Mouse (Mus musculus) liver, embryonic 12.5 days (tissue): ENCODE data around the gene Fam129c. TPM values are rescaled to one million over a fixed set of nuclear protein-coding genes. Genes with fewer than 3 reads are reported as not detected.
A peak's percentile ranks its signal among the peaks of the same experiment; 100 is the strongest.

ENCODE experiments used
- ATAC-seq: fragments of 200-750 bp; cut with Nextera tagmentation; 2 replicates; pipeline ENCODE4 v1.8.0; 2017; ENCODE audit warnings: moderate number of reproducible peaks, mild to moderate bottlenecking, moderate library complexity
- H3K27ac ChIP-seq: fragments of 300-500 bp; sonication (generic); 2 replicates; pipeline ENCODE4 v1.5.1; 2016; ENCODE audit warnings: mild to moderate bottlenecking
- H3K27me3 ChIP-seq: fragments of 300-500 bp; sonication (generic); replicated peaks from 2 replicates; pipeline ENCODE4 v1.6.1; 2016; ENCODE audit warnings: mild to moderate bottlenecking, moderate library complexity
- H3K36me3 ChIP-seq: fragments of 300-500 bp; sonication (generic); 2 replicates; pipeline ENCODE4 v1.6.1; 2016; ENCODE audit warnings: mild to moderate bottlenecking, moderate library complexity
- H3K4me1 ChIP-seq: fragments of 300-500 bp; sonication (generic); 2 replicates; pipeline ENCODE4 v1.6.1; 2016
- H3K4me2 ChIP-seq: fragments of 300-500 bp; sonication (generic); 2 replicates; pipeline ENCODE4 v1.6.1; 2016; ENCODE audit warnings: mild to moderate bottlenecking, moderate library complexity
- H3K4me3 ChIP-seq: fragments of 300-500 bp; sonication (generic); 2 replicates; pipeline ENCODE4 v1.5.1; 2016; ENCODE audit warnings: mild to moderate bottlenecking, moderate library complexity
- H3K9ac ChIP-seq: fragments of 300-500 bp; sonication (generic); 2 replicates; pipeline ENCODE4 v1.6.1; 2016; ENCODE audit warnings: mild to moderate bottlenecking, moderate library complexity
- H3K9me3 ChIP-seq: fragments of 300-500 bp; sonication (generic); replicated peaks from 2 replicates; pipeline ENCODE4 v1.6.1; 2016; ENCODE audit warnings: mild to moderate bottlenecking, moderate library complexity
- WGBS: fragments of 180-500 bp; shearing (Covaris S2); methylation state at CpG from one replicate; pipeline ENCODE4 v1.1.7; 2016; ENCODE audit not compliant: insufficient replicate concordance; 5-methylcytosine and 5-hydroxymethylcytosine counted together
- polyA plus RNA-seq: library from polyadenylated mRNA; unstranded; fragments of >200 nt; fragmentation: Nextera tagmentation; extraction: Ambion mirVana; gene quantifications from 2 replicates; pipeline ENCODE4 v1.2.1, GENCODE M21; 2016

Gene Fam129c
- polyA plus RNA-seq, 1 experiment from 2014 or later = 1.3 TPM

GRCm38 (mm10) chr8:71595862-71596261, 1.6 kb upstream of the Fam129c start:
- H3K27ac ChIP-seq = no peak overlapping the region
- H3K27me3 ChIP-seq = peaks cover 17% of the 10 kb centered on the region

DNA sequence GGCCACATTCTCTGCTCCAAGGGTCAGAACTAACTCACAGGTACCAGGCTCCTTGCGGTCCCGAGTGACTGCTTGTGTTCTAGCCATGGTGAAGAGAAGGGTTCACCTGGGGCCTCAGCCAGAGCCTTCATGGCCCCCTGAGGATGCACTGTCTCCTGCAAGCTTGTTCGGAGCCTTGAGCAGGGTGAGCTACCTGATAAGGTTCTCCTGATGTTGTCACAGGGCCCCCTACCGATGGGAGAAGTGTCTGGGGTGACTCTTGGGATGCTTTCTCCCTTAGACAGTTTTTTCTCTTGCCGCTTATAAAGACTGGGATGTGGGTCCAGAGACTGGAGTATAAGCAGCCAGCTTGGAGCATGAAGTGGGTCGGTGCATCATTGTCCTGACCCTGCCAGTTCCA, 1.1 kb upstream of the Fam129c start:
- 48% methylated on average over 6 of the region's 6 CpGs for WGBS
- H3K9ac ChIP-seq = no peak overlapping the region
- H3K4me1 ChIP-seq = peaks cover 44% of the 10 kb centered on the region
- H3K36me3 ChIP-seq = peaks cover 16% of the 10 kb centered on the region
- no peak overlapping the region for H3K4me2 ChIP-seq
- H3K9me3 ChIP-seq = no peaks in the 10 kb centered on the region
- no peak overlapping the region for H3K27ac ChIP-seq
- no peak for ATAC-seq
- H3K4me3 ChIP-seq = no peak overlapping the region
- peaks cover 22% of the 10 kb centered on the region for H3K27me3 ChIP-seq

More at GRCm38 (mm10) chr8:71595862-71596261, 1.6 kb upstream of the Fam129c start:
- peaks cover 49% of the 10 kb centered on the region for H3K4me1 ChIP-seq
- 8% methylated on average over 27 of the region's 27 CpGs for WGBS
- H3K4me2 ChIP-seq = peak overlapping the region; percentile 23
- H3K9me3 ChIP-seq = no peaks in the 10 kb centered on the region
- ATAC-seq = peak; percentile 2; the same call in 1 of the 2 replicates
- no peak overlapping the region for H3K4me3 ChIP-seq
- H3K36me3 ChIP-seq = peaks cover 16% of the 10 kb centered on the region
- H3K9ac ChIP-seq = no peak overlapping the region

GRCm38 (mm10) chr8:71596798-71597197, 650 bp upstream of the Fam129c start:
- Histone ChIP-seq H3K27me3 (peaks cover 26% of the 10 kb centered on the region), H3K36me3 (peaks cover 16% of the 10 kb centered on the region), H3K27ac (no peak overlapping the region), H3K4me3 (no peak overlapping the region), H3K4me1 (peaks cover 41% of the 10 kb centered on the region), H3K4me2 (no peak overlapping the region), H3K9ac (no peak overlapping the region), H3K9me3 (no peaks in the 10 kb centered on the region)
- ATAC-seq = no peak
- 63% methylated on average over 4 of the region's 4 CpGs for WGBS

DNA sequence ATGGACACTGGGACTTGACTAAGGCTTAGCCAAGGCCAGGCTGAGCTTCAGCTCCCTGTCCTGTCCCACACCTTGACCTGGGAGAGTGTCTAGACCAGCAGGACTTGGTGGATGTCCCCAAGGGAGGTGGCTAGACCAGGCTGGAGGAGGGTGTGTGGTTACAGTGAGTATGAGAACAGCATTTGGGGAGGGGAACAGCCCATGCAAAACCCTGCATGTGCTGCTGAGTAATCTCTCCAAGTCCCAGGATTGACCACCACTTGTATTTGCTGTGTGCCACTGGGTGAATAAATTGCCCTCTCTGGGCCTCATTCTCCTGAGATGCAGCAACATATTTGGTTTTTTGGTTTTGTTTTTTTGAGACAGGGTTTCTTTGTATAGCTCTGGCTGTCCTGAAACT, 927 bp downstream of the Fam129c start:
- no peak overlapping the region for H3K9ac ChIP-seq
- H3K9me3 ChIP-seq = no peaks in the 10 kb centered on the region
- no peak overlapping the region for H3K27ac ChIP-seq
- H3K36me3 ChIP-seq = peaks cover 16% of the 10 kb centered on the region
- H3K27me3 ChIP-seq = peaks cover 42% of the 10 kb centered on the region
- ATAC-seq = no peak
- H3K4me1 ChIP-seq = peaks cover 47% of the 10 kb centered on the region
- H3K4me2 ChIP-seq = no peak overlapping the region
- H3K4me3 ChIP-seq = no peak overlapping the region

- Histone ChIP-seq H3K27ac (no peak overlapping the region), H3K36me3 (peaks cover 15% of the 10 kb centered on the region), H3K4me2 (no peak overlapping the region), H3K27me3 (peaks cover 47% of the 10 kb centered on the region), H3K4me3 (no peak overlapping the region), H3K9me3 (no peaks in the 10 kb centered on the region), H3K4me1 (peaks cover 43% of the 10 kb centered on the region), H3K9ac (no peak overlapping the region)
- no peak for ATAC-seq
- WGBS = 69% methylated on average over 5 of the region's 5 CpGs
Observed at GRCm38 (mm10) chr8:71598841-71599240, 1.4 kb downstream of the Fam129c start.

DNA sequence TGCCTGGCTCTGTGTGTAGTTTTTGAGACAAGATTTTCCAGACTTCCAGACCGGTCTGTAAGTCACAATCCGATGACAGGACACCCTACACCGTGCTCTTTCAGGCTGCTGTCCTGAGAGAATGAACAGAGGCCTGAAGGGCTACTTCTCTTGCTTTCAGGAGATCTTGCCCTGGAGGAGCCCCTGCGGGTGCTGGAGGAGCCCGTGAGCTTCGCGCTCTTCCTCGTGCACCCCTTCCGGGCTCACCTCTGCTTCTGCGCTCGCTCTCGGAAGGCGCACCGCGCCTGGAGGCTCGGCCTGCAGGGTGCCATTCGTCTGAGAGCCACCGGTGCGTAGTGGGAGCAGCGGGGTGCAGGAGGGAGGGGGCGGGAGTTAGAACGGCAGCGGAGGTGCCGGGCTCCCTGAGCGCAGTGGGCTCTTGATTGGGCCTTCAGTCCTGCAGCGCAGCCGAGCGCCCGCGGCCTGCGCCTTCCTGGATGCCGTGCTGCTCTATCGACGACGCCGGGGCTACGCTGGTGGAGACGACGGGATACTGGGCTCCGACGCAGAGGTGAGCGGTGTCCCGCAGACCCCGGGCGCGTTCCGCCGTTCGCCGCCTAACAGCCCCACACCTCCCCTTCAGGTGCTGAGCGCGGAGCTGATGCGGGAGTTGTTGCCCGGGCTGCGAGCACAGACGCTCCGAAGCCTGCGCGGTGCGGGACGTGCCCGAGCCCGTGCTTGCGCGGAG, 4.7 kb downstream of the Fam129c start:
- Histone ChIP-seq H3K4me3 (peak overlapping the region; percentile 33), H3K4me1 (peaks cover 21% of the 10 kb centered on the region), H3K27ac (no peak overlapping the region), H3K4me2 (peak overlapping the region; percentile 58), H3K27me3 (peaks cover 60% of the 10 kb centered on the region), H3K9ac (no peak overlapping the region), H3K36me3 (peaks cover 2% of the 10 kb centered on the region; the same call in 1 of the 2 replicates), H3K9me3 (no peaks in the 10 kb centered on the region)
- no peak for ATAC-seq
- WGBS = 4% methylated on average over 65 of the region's 65 CpGs

GRCm38 (mm10) chr8:71602666-71603334, 5.4 kb downstream of the Fam129c start:
- Histone ChIP-seq H3K4me1 (peaks cover 20% of the 10 kb centered on the region), H3K9ac (no peak overlapping the region), H3K9me3 (no peaks in the 10 kb centered on the region), H3K27me3 (peaks cover 57% of the 10 kb centered on the region), H3K36me3 (peaks cover 2% of the 10 kb centered on the region; the same call in 1 of the 2 replicates), H3K27ac (no peak overlapping the region), H3K4me3 (peak overlapping the region; percentile 33), H3K4me2 (peak overlapping the region; percentile 58)
- 6% methylated on average over 32 of the region's 32 CpGs for WGBS
- ATAC-seq = peak; percentile 33; the same call in 1 of the 2 replicates

GRCm38 (mm10) chr8:71604021-71604420, 6.6 kb downstream of the Fam129c start:
- H3K4me2 ChIP-seq = no peak overlapping the region
- no peak for ATAC-seq
- H3K4me1 ChIP-seq = peaks cover 21% of the 10 kb centered on the region
- H3K9ac ChIP-seq = no peak overlapping the region
- peaks cover 57% of the 10 kb centered on the region for H3K27me3 ChIP-seq
- WGBS = 63% methylated on average over 7 of the region's 7 CpGs
- peaks cover 2% of the 10 kb centered on the region; the same call in 1 of the 2 replicates for H3K36me3 ChIP-seq
- H3K4me3 ChIP-seq = no peak overlapping the region
- H3K9me3 ChIP-seq = no peaks in the 10 kb centered on the region
- H3K27ac ChIP-seq = no peak overlapping the region

DNA sequence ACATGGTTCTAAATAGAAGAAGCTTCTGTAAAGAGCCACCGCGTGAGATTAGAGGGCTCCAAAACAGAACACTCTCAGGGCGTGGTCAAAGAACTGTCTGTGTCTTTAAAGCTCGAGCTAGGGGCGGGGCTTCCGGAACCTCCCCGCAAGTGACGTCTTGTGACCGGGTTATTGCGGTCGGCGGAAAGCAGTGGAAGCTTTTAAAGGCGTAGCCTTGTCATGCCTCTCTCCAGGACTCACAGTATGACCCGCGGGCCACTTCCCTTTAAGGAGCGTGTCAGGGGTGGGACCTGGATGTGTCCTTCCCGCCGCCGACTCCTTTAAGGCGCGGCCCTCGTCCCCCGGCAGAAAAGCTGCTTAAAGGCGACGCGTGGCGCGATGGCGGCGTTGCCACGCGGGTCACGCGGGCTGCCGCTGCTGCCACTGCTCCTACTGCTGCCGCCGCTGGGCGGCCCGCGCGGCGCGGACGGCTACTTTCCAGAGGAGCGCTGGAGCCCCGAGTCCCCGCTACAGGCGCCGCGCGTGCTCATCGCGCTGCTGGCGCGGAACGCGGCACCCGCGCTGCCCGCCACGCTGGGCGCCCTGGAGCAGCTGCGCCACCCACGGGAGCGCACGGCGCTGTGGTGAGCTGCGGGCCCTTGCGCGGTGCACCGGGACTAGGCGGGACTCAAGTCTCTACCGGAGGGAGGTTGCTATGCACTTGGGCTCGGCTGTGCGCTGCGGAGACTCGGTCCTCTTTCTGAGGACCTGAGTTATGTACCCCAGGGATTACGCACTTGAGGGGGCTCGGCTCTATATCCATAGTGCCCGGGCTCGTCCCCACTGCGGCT, 13.6 kb downstream of the Fam129c start, which contains the start of gene Colgalt1:
Gene Colgalt1 (plus strand): TSS at position 177 of the 830 bp plus-strand sequence.
- H3K36me3 ChIP-seq = peaks cover 36% of the 10 kb centered on the region
- ATAC-seq = peak; percentile 99
- peak within 1 kb of the TSS; percentile 88 for H3K27ac ChIP-seq
- peak within 1 kb of the TSS; percentile 89 for H3K4me3 ChIP-seq
- under 1% methylated on average over 77 of the region's 82 CpGs for WGBS
- no peaks in the 10 kb centered on the region for H3K9me3 ChIP-seq
- H3K4me2 ChIP-seq = peak within 1 kb of the TSS; percentile 99
- peak within 1 kb of the TSS; percentile 89 for H3K9ac ChIP-seq
- H3K4me1 ChIP-seq = peaks cover 42% of the 10 kb centered on the region
- no peaks in the 10 kb centered on the region for H3K27me3 ChIP-seq

- ATAC-seq = no peak
- no peak overlapping the region for H3K27ac ChIP-seq
Observed at GRCm38 (mm10) chr8:71612141-71612540, 14.7 kb downstream of the Fam129c start.

DNA sequence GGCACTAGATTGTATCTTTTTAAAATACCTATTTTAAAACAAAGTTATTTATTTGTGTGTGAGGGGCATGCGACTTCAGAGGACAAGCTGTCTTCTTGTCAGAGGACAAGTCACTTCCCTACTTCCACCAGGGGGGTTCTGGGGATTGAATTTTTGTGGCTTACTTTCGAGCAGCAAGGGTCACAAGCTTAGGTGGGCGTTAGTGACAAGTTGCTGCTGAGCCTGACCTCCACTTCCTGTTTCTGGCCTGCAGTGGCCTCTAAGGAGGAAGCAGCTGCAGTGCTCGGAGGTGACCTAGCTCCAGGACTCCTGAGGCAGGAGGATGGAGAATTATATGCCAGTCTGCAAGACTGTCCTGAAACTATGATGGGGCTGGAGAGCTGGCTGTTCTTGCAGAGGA, 16.0 kb downstream of the Fam129c start:
- no peaks in the 10 kb centered on the region for H3K27me3 ChIP-seq
- H3K4me3 ChIP-seq = no peak overlapping the region
- H3K4me1 ChIP-seq = peaks cover 38% of the 10 kb centered on the region
- no peak for ATAC-seq
- WGBS = 40% methylated on average over 4 of the region's 4 CpGs
- H3K4me2 ChIP-seq = no peak overlapping the region
- H3K27ac ChIP-seq = no peak overlapping the region
- H3K9me3 ChIP-seq = no peaks in the 10 kb centered on the region
- peaks cover 59% of the 10 kb centered on the region for H3K36me3 ChIP-seq
- no peak overlapping the region for H3K9ac ChIP-seq

More at GRCm38 (mm10) chr8:71612141-71612540, 14.7 kb downstream of the Fam129c start:
- Histone ChIP-seq H3K4me1 (peaks cover 38% of the 10 kb centered on the region), H3K4me3 (peak overlapping the region; percentile 89), H3K4me2 (peak overlapping the region; percentile 99), H3K27me3 (no peaks in the 10 kb centered on the region), H3K36me3 (peaks cover 47% of the 10 kb centered on the region), H3K9ac (peak overlapping the region; percentile 89), H3K9me3 (no peaks in the 10 kb centered on the region)
- 44% methylated on average over 5 of the region's 5 CpGs for WGBS
